Mouse (Mus musculus) kidney, postnatal 14 days (tissue): ENCODE data around the gene Znhit3.
"Not testable (repeated sequence)": the region's sequence is repeated elsewhere in the genome, so short reads cannot be mapped to it uniquely, and the experiment has no call there.

ENCODE experiments used
- DNase-seq: peaks from one replicate; pipeline ENCODE4 v3.0.0; 2022; ENCODE audit warnings: mixed read lengths

Znhit3 gene

DNA sequence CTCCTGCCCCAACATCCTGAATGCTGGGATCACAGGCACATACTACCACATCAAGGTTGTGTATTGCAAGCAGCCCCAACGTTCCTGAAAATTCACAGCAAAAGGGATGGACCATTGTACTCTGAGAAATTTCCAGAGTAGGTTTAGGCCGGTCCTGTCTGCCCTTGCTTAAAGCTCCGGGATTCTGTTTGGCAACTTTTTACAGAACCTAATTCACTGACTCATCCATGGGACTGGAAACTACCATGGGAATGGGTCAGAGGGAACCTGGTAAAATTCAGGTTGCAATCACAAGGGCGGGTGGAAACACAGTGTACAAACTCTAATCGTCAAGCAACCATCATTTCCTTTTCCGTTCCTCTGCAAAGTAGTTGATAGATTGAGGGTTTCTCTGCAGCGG lies 3.8 kb upstream of the Znhit3 start:
- DNase-seq: no peak

- DNase-seq: peak; percentile 39
These were observed 3.1 kb upstream of the Znhit3 start for GRCm38 (mm10) chr11:84919276-84919675.

DNA sequence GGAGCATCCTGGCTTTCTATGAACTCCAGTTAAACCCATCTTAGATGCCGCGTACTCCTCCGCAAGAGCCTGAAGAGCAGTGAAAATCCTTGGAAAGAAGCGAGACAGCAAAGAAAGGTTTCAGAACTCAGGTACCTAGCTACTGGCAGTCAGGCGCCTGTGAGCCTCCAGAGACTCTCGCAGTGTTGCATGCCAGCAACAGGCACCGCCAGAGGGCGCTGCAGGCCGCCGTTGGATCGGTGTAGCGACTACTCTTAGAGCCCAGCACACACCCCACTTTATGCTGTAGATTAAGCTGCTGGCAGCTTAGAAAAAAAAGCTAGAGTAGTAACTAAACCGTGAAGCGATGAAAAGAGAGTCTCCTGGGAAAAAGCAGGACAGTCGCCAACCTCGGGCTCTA lies 2.3 kb upstream of the Znhit3 start:
- DNase-seq: peak; percentile 89

GRCm38 (mm10) chr11:84916703-84917300 lies 636 bp upstream of the Znhit3 start:
- DNase-seq: no peak

- no peak for DNase-seq
These were observed 1.5 kb downstream of the Znhit3 start for GRCm38 (mm10) chr11:84914673-84915072.

DNA sequence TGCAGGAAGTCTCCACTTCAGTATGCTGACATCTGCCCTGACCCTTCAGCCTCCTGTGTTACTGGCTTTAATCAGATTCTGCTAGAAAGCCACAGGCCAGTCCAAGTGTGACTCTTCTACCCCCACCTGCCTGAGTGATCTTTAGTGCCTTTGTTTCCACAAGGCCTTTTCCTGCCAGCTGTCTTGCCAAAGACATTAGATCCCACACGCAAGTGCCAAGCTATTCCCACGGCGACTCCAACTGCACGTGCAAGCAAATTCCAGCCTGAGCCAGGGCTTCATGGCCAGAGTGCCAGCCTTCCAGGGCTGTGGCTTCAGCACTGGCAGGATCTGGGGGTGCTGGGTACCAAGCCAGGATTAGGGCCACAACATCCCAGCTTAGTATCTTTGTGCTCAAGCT lies 5.8 kb downstream of the Znhit3 start:
- no peak for DNase-seq

GRCm38 (mm10) chr11:84908480-84908879 lies 7.7 kb downstream of the Znhit3 start:
- DNase-seq: no peak

- no peak for DNase-seq
These were observed 9.1 kb downstream of the Znhit3 start for GRCm38 (mm10) chr11:84907081-84907480.

DNA sequence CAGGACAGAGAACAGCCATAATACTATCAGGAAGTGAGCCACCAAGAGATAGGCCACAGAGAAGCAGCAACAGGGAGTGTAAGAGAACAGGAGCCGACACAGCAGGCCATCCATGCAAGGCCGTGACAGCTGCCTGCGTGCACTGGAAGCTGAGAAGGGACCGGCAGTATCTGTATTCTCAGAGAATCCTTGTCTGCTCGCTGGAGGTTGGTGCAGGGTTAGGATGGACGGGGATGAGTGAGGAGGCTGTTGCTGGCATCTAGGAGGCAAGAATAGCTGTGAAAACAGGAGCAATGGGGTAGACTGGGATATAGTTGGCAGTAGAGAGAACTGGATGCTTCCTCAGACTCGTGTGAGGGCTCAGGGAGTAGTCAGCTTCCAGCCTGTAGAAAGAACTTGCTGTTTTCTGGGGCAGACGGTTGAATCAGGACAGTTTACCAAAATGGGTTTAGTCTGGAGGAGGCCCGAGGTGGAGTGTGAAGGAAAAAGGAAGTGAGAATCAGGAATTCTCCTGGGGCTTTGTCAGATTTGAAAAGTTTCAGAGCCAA lies 11.5 kb downstream of the Znhit3 start:
- no peak for DNase-seq

DNA sequence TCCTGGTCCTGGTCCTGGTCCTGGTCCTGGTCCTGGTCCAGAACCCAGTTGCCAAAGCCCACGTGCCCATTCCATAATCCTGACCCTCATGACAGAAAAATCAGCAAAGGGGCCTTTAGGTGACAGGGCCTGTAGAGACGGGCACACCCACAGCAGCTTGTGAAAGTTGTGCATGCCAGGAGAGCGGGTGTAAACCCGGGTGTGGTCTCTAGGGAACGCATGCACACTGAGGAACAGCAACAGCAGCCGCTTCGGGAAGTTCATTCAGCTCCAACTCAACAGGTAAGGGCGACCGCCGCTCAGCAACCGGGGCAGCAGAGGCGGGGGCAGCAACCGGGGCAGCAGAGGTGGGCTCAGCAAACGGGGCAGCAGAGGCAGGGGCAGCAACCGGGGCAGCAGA lies 23.1 kb downstream of the Znhit3 start:
- DNase-seq: no peak

DNA sequence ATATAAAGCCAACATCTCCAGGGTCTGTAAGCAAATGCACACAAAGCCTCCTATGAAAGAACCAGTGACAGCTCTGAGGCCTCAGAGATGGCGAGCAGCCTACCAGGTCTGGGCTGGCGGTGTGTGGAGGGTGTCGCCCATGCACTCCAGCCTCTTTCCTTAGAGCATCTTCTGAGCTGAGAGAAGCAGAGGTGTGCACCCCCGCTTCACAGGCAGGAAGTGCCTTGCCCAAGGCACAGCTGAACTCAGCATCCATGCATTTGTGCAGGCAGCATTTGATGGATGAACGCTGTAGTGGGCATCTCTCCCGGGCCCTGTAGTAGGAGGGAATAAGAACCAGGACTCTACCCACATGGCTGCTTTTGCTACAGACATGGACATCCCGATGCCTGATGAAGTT lies 24.5 kb downstream of the Znhit3 start:
- no peak for DNase-seq

DNA sequence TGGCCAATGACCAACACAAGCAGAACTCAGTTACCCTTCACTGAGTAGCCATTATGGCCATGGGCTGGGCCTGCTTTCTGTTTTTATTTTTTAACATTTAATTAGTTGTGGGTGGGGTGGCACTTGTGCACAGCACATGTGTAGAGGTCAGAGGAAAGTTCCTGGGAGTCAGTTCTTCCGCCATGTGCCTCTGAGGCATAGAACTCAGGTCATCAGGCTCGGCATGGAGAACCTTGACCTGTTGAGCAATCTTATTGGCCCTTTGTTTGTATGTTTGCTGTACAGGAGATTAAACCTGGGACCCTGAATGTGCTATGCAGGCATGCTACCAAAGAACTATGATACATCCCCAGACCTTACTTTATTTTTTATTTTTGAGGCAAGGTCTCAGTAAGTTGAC lies 26.7 kb downstream of the Znhit3 start:
- DNase-seq: no peak

- DNase-seq: no peak
These were observed 28.1 kb downstream of the Znhit3 start for GRCm38 (mm10) chr11:84888025-84888424.

DNA sequence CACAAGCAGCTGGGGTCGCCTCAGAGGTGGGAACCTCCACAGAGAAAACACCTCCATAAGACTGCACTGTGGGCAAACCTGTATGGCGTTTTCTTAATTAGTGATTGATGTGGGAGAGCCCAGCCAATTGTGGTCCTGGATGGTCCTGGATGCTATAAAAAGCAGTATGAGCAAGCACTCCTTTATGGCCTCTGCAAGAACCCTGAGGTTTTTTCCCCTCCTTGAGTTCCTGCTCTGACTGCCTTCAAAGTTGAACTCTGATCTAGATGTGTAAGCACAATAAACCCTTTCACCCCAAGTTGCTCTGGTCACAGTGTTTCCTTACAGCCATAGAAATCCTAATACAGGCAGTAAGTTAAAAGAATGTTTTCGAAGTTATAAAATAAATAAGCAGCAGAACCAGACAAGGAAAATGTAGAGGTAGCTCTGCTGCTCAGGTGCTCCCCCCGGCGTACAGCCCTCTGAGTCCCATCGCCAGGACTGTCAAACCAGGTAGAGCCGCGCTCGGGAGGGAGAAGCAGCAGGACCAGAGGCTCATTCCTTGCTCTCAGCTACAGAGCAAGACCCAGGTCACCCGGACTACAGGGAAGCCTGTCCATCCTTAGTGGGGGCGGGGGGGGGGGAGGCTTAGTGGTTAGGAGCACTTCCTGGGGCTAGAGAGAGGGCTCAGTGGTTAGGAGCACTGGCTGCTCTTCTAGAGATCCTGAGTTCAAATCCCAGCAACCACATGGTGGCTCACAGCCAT lies 29.2 kb downstream of the Znhit3 start:
- peak; percentile 24 for DNase-seq

DNA sequence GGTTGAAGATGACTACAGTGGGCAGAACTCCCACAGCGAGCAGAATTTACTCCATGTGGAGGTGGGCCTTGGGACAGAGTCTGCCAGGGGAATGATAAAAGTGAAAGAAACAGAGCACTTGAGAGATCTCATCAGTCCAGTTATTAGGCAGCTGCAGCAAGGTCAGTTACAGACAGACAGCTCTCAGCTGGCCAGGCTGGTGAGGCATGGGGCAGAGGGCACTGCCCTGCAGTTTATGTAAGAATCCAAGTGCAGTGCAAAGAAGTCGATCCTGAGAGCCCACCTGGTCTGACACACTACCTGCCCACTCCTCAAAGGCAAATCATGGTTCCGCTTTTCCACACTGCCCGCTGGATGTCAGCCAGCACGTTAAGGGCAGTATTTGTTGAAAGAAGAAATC lies 29.9 kb downstream of the Znhit3 start:
- DNase-seq: peak; percentile 43

- DNase-seq: no peak
These were observed 30.9 kb downstream of the Znhit3 start for GRCm38 (mm10) chr11:84885238-84885637.

DNA sequence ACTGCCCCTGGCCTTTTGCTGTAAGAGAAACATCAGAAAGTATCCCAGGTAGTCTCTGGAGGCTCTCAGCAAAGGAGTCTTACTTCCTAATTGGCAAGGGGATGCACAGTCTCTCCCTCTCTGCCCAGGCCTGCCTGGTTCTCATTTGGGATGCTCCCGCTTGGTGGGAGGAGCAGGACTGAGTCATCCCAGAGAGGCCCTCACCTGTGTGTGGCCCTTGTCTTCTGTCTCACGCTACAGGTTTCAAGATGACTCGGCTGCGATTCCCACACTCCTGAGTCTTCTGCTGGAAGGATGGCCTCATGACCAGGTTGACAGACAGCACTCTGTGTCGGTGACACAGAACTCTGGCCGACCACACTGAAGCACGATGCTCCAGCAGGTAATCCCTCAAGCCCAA lies 33.8 kb downstream of the Znhit3 start:
- DNase-seq: no peak

DNA sequence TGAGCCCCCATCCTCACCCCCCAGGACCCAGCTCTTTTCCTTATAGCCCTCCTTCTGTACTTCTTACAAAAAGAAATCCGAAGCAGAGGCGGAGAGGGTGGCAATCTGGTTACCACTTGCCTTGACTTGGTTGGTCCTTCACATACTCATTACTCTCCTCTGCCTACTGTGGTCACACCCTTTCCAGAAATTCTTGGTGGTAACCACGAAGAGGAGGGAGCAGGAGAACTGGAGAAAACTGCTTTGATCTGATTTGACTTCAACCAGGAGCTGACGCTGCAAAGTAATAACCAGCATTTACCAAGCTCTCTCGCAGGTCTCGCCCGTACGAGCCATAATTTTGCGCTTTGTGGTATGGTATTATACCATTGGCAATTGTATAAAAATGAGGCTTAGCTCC lies 35.2 kb downstream of the Znhit3 start:
- DNase-seq: no peak

GRCm38 (mm10) chr11:84880465-84880961 lies 35.7 kb downstream of the Znhit3 start:
- DNase-seq: peak; percentile 77

DNA sequence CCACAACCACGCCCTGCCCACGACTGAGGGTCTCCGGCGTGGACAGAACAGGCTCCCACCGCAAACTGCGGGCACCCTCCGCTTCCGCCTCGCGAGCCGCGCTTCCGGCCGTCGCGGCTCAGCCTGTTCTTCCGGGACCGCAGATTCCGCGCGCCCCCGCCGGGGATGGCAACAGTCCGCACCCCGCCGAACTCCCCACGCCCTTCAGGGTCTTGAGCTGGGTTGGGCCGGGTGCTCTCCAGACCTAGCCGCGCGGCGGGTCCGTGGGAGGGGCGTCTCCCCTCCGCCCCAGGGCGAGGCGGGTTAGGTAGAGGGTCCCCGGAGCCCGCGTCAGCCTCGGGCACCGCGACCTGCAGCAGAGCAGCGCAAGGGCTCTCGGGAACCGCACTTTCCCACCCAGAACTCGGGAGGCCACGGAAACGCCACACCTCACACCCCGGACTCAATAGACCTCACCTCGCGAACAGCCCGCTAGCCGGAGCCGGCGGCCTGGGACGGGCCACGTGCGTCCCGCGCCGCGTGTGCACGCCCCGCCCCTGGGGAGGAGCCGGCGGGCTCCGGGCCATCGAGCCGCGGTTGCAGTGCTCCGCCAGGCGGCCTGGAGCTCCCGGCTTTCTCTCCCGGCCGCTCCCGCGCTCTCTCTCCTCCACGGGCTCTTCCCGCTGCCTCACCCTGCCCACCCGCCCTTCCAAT lies 36.2 kb downstream of the Znhit3 start, which contains the start of the genes Myo19 and Pigw:
Myo19 (plus strand) TSS at position 377 of the 693 bp plus-strand sequence.
Pigw (minus strand) TSS at position 514 of the 693 bp plus-strand sequence.
- peak; percentile 90 for DNase-seq

GRCm38 (mm10) chr11:84879007-84879771 lies 37.0 kb downstream of the Znhit3 start:
- DNase-seq: no peak

- DNase-seq: not testable (repeated sequence)
These were observed 40.1 kb downstream of the Znhit3 start for GRCm38 (mm10) chr11:84876020-84876419.
